Mouse (Mus musculus) T-helper 2 cell (primary cell): ENCODE measurements around the gene Actl7a.

ENCODE experiments used
- in situ Hi-C: fragments of 300-600 bp; cut with MboI, MseI; formaldehyde crosslinking; loops from one replicate; pipeline ENCODE4 v1.15.1; 2025; ENCODE audit warnings: high pct_unique_total_duplicates

Gene Actl7a

GRCm38 (mm10) chr4:56743363-56744195 lies at the start of gene Actl7a:
Actl7a (plus strand) TSS chr4:56743413.
- in situ Hi-C loops: loop anchor here (10.0 kb wide), 1 partner anchor 411 kb away; no protein-coding TSS in a partner anchor

DNA sequence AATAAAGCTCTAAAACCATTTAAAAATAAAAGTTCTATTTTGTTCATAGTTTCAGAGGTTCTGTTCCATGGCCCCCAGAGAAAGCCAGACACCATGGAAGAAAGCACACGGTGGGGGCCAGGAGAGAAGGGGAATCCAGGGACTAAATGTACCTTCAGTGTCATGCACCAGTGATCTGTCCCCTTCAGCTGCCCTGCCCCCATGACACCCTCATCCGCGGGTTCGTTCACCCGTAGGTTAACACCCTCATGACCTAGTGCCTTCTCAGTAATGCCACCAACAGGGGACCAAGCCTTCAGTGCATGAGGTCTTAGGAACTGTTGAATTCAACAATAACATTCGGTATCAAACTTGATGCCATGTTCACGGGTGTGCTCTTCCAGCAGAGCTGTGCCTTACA lies 46.8 kb upstream of the Actl7a start:
- in situ Hi-C loops: no loop called here

- in situ Hi-C loops: no loop called here
These were observed 44.5 kb upstream of the Actl7a start for GRCm38 (mm10) chr4:56698671-56699070.

GRCm38 (mm10) chr4:56702234-56702633 lies 41.0 kb upstream of the Actl7a start:
- in situ Hi-C loops: no loop called here

GRCm38 (mm10) chr4:56713155-56713554 lies 30.1 kb upstream of the Actl7a start:
- in situ Hi-C loops: no loop called here

DNA sequence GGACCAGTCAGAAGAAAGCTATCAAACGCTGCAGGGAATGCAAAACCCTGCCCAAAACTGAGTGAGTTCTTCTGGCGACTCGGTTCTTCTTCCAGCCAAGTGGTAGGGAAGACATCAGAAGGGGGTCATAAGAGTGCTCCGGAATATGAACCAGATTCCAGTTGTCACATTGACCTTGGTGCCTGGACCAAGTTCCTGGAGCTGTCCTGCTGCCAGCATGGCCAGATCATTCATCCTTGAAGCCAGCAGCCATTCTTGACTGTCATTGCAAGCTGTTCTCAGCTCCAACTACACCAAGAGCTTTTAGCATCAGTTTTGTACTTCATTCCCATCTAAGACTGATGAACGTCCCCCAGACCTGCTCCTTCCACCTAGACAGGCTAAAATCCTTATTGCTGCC lies 26.4 kb upstream of the Actl7a start:
- in situ Hi-C loops: no loop called here

DNA sequence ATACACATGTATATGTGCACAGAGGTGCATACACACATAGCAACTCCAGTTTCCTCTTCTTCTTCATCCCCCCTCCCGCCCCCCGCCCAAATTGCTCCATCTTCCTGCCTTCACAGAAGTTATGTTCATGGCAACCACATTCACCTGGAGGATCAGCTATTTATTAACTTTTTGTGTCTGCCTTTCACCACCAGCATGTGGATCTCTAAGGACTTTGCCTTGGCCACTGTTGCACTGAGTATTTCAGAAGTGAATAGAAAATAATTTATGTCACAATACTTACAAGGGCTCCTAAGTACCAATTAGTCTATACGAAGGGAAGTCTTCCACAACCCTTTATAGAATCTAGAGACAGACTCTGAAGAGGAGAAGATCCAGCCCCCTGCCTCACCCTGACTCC lies 25.3 kb upstream of the Actl7a start:
- in situ Hi-C loops: no loop called here

DNA sequence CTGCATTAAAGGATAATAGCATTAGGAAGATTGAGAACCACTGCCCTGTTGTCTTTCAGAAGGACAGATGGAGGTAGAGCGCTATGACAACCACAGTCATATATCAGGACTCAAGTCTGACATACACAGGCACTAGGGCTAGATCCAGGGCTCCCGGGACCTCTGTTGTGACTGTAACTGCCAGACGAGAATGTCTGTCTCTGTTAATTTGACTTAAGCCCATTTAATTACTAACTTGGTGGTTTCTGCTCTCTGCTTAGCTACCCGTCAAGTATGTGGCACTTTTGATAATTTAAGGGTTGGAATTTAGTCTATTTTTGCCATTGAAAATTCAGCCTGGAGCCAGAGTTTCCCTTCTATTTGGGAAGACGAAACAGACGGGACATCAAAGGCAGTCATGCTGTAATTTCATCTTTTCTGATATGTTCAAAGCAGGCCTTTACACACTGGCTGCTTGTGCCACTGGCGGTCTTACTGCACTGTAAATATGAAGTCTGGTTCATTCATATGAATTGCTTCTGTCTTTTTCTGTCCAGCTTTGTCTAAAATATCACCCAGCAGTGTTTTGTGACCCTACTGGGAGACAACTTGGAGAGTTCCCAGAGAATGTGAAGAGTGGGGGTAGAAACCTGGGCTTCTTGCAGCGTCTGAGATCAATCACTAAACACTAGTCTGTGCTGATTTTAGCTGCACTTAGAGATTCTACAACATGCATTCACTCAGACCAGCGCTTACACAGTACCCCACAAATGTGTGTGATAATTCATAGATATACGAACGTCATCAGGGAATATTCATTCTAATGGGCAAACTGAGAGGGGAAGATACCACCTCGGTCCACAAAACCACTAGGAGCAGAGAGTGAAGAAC lies 24.4 kb upstream of the Actl7a start:
- in situ Hi-C loops: no loop called here

- in situ Hi-C loops: no loop called here
These were observed 23.8 kb upstream of the Actl7a start for GRCm38 (mm10) chr4:56719456-56719855.

- in situ Hi-C loops: no loop called here
These were observed 22.8 kb upstream of the Actl7a start for GRCm38 (mm10) chr4:56720403-56720802.

DNA sequence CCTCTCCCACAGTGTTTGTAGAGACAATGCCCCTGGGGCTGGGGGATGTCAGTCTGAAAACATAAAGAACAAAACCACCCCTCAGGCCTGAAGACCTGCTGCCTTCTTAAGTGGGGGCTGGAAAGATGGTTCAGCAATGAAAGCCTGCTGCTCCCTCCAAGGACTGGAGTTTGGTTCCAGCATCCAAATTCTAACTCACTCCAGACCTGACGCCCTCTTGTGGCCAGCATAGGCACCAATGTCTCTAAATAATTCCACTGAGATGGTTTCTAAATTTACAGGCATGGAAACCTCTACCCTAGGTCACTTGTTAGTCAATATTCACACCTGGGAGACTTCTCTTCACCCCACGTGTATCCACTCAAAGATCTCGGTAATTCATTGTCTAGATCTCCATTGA lies 21.7 kb upstream of the Actl7a start:
- in situ Hi-C loops: no loop called here

DNA sequence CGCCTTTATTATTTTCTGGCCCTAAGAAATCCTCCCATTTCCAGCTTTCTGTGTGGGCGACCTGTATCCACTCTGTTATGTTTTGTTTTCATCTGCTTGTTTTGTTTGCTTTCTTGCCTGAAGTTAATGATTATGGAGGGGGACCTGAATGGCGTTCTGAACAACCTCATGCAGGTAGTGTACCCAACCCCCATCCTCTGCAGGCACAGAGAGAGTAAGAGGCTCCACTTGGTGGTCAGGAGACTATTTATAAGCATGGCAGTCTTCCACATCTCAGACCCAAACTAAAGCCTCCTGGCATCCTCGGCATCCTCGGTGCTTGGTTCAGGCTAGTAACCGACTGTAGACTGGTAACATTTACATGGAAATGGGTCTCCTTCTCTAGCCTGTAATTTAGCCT lies 20.9 kb upstream of the Actl7a start:
- in situ Hi-C loops: no loop called here

DNA sequence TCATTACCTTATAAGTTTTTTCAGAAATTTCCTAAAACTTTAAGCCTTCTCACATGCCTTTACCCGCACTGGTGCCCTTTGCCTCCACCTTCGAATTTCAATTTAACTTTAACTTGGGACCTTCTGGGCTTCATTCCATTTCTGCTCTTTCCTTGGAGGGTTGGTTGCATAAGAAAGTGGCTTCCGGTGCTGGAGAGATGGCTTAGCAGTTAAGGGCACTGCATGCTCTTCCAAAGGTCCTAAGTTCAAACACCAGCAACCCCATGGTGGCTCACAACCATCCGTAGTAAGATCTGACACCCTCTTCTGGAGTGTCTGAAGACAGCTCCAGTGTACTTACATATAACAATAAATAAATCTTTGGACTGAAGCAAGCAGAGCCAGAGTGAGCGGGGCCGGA lies 20.0 kb upstream of the Actl7a start:
- in situ Hi-C loops: no loop called here

GRCm38 (mm10) chr4:56725839-56726238 lies 17.4 kb upstream of the Actl7a start:
- in situ Hi-C loops: no loop called here

GRCm38 (mm10) chr4:56740020-56740485 lies 3.2 kb upstream of the Actl7a start, which contains the start of gene Gm26657:
Gm26657 (plus strand) TSS chr4:56740070.
- in situ Hi-C loops: loop anchor here (10.0 kb wide), 1 partner anchor 415 kb away; no protein-coding TSS in a partner anchor

- in situ Hi-C loops: loop anchor here (10.0 kb wide), 1 partner anchor 414 kb away; no protein-coding TSS in a partner anchor
These were observed 2.6 kb upstream of the Actl7a start for GRCm38 (mm10) chr4:56740611-56741010.

DNA sequence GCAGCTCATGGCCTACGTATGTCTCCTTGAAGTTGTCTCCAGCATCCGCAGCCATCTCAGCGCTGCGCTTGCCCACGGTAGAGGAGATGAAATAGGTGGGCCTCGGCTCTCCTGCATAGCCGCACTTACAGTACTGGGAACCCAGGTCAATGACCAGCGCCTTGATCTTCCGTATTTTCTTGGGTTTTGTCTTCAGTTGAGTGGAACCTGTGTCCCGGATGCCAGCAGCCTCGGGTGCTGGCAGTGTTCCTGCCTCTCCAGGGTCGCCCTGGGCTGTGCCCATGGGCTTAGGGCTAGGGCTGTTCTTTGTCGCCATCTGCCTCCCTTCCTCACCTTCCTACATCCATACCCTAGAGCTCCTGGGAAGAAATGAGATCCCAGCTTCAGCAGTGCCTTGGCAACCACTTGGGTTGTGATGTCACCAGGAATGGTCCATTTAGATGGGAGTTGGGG lies 2.1 kb upstream of the Actl7a start, which contains the start of gene Actl7b:
Gene Actl7b (minus strand): TSS at position 403 of the 453 bp plus-strand sequence.
- in situ Hi-C loops: loop anchor here (10.0 kb wide), 1 partner anchor 414 kb away; no protein-coding TSS in a partner anchor

DNA sequence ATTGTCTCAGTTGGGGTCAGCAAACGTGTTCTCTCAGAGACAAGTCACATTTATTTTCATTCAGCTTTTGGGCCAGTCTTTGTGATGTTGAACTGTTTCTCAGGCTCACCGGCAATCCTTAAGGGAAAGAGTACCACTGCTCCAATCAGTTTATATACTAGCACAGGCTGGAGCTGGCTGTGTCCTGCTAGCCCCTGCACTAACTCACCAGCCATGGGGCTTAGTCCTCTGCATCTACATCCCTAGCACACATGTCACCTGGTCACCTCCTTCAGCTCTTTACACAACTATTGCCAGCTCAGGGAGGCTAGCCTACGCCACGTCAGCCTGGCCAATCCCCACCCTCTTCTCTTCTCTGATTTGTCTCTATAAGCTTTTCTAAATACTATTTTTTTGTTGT lies 515 bp upstream of the Actl7a start:
- in situ Hi-C loops: loop anchor here (10.0 kb wide), 1 partner anchor 412 kb away; no protein-coding TSS in a partner anchor

DNA sequence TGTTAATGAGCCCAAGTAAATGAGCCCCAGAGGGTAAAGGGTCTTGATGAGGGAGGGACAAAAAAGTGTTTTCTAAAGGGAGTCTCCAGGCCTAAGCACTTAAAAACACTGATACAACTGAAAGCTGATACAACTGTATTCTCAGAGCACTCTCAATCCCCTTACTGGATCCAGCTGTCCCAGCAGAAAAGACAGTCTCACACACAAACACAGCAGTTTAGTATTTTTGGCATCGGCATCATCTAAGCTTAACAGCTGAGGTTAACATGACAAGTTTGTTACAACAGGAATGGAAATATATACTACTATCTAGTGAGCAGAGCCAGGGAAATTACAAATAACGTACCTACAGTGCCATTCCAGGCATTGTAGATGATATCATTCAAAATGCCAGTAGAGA lies 3.1 kb downstream of the Actl7a start:
- in situ Hi-C loops: loop anchor here (10.0 kb wide), 1 partner anchor 408 kb away; no protein-coding TSS in a partner anchor

DNA sequence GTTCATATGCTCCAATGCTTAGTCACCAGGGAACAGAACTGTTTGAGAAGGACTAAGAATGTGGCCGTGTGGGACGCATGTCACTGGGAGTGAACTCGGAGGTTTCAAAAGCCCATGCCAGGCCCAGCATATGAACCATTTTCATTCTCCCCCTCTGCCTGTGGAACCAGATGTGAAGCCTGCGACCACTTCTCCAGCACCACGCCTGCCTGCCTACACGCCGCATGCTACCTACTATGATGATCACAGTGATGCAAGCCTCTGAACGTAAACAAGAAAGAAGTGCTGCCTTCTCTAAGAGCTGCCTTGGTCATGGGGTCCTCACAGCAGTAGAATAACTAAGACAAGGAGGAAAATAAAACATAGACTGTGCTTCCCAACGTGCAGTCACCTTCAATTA lies 4.2 kb downstream of the Actl7a start:
- in situ Hi-C loops: loop anchor here (10.0 kb wide), 1 partner anchor 407 kb away; no protein-coding TSS in a partner anchor

- in situ Hi-C loops: loop anchor here (25.0 kb wide), 1 partner anchor 1156 kb away; the partner anchor contains the start of gene D630039A03Rik
These were observed 12.8 kb downstream of the Actl7a start for GRCm38 (mm10) chr4:56756021-56756420.
